Mouse (Mus musculus) layer of hippocampus, postnatal 10 days (tissue): ENCODE measurements around the gene Ifna2. TPM values are rescaled to one million over a fixed set of nuclear protein-coding genes. Genes with fewer than 3 reads are reported as not detected.

Source experiments
- DNase-seq, 2 experiments: peaks; one replicate each; pipeline ENCODE4 v3.0.0; 2021; ENCODE audit warnings: low spot score in 2 of 2
- long read RNA-seq: library from polyadenylated mRNA; stranded (forward); transcript quantifications from one replicate; pipeline ENCODE4 v2.0.0, GENCODE M21; 2023
- total RNA-seq, 2 experiments: library from RNA; stranded (reverse); gene quantifications; 2 replicates each; pipeline ENCODE4 v1.2.3; 2021

The Ifna2 gene
- not detected for total RNA-seq
- long read RNA-seq, result 0 reads

GRCm38 (mm10) chr4:88683812-88684211 lies at the start of gene Ifna2:
Gene Ifna2, minus strand, starts transcription at chr4:88683912.
- no peak for DNase-seq

- no peak for DNase-seq
Observed at GRCm38 (mm10) chr4:88727324-88727723, 43.6 kb upstream of the Ifna2 start.

GRCm38 (mm10) chr4:88726727-88727126 lies 43.0 kb upstream of the Ifna2 start:
- DNase-seq, result no peak

- no peak for DNase-seq
Observed at GRCm38 (mm10) chr4:88723497-88724090, 39.9 kb upstream of the Ifna2 start.

GRCm38 (mm10) chr4:88721791-88722721 lies 38.3 kb upstream of the Ifna2 start, which contains the start of the genes Gm26566 and Klhl9:
Gene Gm26566, plus strand, starts transcription at chr4:88721805.
Gene Klhl9, minus strand, starts transcription at chr4:88722465.
- DNase-seq, result peak; percentile 91 to 93

GRCm38 (mm10) chr4:88718715-88719114 lies 35.0 kb upstream of the Ifna2 start:
- no peak for DNase-seq

GRCm38 (mm10) chr4:88715059-88715458 lies 31.3 kb upstream of the Ifna2 start:
- DNase-seq, result no peak

GRCm38 (mm10) chr4:88714281-88714680 lies 30.6 kb upstream of the Ifna2 start:
- no peak for DNase-seq

GRCm38 (mm10) chr4:88707128-88707826 lies 23.6 kb upstream of the Ifna2 start:
- DNase-seq, result no peak

- no peak for DNase-seq
Observed at GRCm38 (mm10) chr4:88705924-88706323, 22.2 kb upstream of the Ifna2 start.

- DNase-seq, result no peak
Observed at GRCm38 (mm10) chr4:88699301-88699700, 15.6 kb upstream of the Ifna2 start.

- DNase-seq, result no peak
Observed at GRCm38 (mm10) chr4:88698781-88699180, 15.1 kb upstream of the Ifna2 start.

- DNase-seq, result no peak
Observed at GRCm38 (mm10) chr4:88697753-88698152, 14.0 kb upstream of the Ifna2 start.

GRCm38 (mm10) chr4:88697108-88697507 lies 13.4 kb upstream of the Ifna2 start:
- no peak for DNase-seq

- DNase-seq, result peak; percentile 84 to 86
Observed at GRCm38 (mm10) chr4:88696237-88696884, 12.6 kb upstream of the Ifna2 start.

GRCm38 (mm10) chr4:88693392-88693791 lies 9.7 kb upstream of the Ifna2 start:
- DNase-seq, result no peak

GRCm38 (mm10) chr4:88692537-88692936 lies 8.8 kb upstream of the Ifna2 start:
- no peak for DNase-seq

GRCm38 (mm10) chr4:88691259-88691658 lies 7.5 kb upstream of the Ifna2 start, which contains the start of gene Ifnab:
Gene Ifnab, minus strand, starts transcription at chr4:88691359.
- no peak for DNase-seq

- no peak for DNase-seq
Observed at GRCm38 (mm10) chr4:88681353-88681752, 2.4 kb downstream of the Ifna2 start.

GRCm38 (mm10) chr4:88680362-88680761 lies 3.4 kb downstream of the Ifna2 start:
- DNase-seq, result peak; percentile 11 to 40

- no peak for DNase-seq
Observed at GRCm38 (mm10) chr4:88676824-88677223, 6.9 kb downstream of the Ifna2 start, which contains the start of gene Ifna16. Gene Ifna16, minus strand, starts transcription at chr4:88676924.
